Mouse (Mus musculus) frontal cortex, postnatal 10 days (tissue): ENCODE data around the gene Fam129c.

ENCODE experiments used
- DNase-seq, 2 experiments: peaks; one replicate each; pipeline ENCODE4 v3.0.0; 2022; ENCODE audit warnings: low spot score in 2 of 2, mixed read lengths in 1 of 2

The Fam129c gene

DNA sequence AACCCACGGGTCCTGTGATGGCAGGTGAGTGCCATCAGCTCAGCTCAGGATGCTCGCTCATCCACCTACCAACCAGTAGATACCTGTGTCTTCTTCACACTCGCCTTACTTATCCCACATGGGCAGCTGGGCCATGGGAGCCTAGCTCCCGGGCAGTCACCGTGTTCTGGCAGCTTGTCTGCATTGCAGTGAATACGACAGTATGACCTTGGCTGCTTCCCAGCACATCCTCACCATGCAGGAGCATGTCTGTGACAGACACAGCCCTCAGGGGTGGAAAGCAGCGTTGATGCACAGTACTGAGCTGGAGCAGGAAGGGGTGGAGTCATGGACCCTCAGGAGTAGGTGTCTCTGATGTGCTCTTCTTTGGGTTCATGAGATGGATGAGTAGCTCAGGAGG lies 23.0 kb upstream of the Fam129c start:
- DNase-seq, result no peak

DNA sequence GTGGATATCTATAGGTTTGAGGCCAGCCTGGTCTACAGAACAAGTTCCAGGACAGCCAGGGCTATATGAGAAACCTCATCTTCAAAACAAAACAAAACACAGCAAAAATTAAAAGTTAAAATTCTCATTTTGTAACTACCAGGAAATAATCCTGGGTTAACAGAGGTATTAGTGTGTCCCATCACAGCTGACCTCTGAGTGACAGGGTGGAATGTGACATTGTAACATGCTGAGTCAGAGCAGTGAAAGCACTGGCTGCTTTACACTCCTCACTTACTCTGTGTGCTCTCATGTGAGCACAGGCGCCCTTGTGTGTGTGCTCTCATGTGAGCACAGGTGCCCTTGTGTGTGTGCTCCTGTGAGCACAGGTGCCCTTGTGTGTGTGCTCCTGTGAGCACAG lies 22.4 kb upstream of the Fam129c start:
- DNase-seq, result no peak

GRCm38 (mm10) chr8:71577856-71578387 lies 19.5 kb upstream of the Fam129c start:
- no peak for DNase-seq

- no peak for DNase-seq
These were observed 18.4 kb upstream of the Fam129c start for GRCm38 (mm10) chr8:71579009-71579408.

DNA sequence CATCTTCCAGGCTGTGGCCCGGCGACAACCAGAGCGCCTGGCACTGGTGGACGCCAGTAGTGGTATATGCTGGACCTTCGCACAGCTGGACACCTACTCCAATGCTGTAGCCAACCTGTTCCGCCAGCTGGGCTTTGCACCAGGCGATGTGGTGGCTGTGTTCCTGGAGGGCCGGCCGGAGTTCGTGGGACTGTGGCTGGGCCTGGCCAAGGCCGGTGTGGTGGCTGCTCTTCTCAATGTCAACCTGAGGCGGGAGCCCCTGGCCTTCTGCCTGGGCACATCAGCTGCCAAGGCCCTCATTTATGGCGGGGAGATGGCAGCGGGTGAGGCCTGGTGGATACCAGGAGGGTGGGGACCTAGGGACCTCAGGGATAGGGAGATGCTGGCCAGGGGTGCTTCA lies 18.0 kb upstream of the Fam129c start:
- DNase-seq, result no peak

- no peak for DNase-seq
These were observed 17.2 kb upstream of the Fam129c start for GRCm38 (mm10) chr8:71580201-71580600.

DNA sequence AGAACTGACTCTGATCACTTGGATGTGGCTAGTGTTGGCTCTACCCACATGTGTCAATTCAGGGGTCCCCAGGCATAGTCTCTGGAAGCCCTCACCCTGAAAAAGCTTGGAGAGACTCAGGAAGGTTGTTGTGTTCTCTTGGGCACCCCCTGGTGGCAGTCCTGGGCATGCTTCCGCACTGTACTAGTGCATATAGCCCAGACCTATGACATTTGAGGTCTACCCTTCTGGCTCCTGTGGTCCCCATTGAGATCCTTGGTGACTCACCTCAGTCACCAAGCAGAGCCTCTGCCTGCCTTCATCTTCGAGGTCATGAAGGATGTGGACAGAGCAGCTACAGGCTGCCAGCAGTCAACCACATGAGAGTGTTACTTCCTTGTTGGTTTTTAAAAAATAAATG lies 10.6 kb upstream of the Fam129c start:
- DNase-seq, result no peak

DNA sequence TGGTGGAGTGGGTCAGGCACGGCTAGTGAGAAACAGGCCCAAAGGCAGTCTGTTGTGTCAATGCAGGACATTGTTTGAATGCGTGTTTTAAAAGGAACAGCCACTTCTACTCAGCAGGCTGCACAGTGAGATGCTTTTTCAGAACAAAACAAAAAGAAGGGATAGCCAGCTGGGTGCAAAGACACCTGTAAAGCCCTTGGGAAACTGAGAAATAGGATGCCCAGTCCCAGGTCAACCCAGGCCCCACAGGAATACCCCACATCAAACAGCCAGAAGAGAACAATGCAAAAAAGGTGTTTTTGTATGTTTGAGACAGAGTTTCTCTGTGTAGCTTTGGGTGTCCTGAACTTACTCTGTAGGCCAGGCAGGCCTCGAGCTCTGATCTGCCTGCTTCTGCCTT lies 8.7 kb upstream of the Fam129c start:
- DNase-seq, result no peak

DNA sequence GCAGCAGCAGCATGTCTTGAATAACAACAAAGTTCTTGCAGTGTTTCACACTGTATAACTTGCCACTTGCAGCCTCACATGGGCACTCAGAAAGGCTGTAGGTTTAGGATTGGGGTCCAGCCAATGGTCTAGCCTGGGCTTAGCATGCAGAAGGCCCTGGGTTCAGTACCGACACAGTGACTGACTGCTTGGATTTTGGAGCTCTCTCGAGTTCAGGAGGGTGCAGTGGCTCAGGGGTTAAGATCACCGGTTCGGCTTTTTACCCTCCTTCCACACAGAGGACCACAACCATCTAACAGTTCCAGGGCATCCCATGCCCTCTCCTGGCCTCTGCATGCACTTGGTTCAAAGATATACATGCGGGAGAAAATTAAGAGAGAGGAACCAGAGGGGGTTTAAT lies 6.4 kb upstream of the Fam129c start:
- no peak for DNase-seq

GRCm38 (mm10) chr8:71591471-71592373 lies 5.7 kb upstream of the Fam129c start, which contains the start of gene Pgls:
TSS of gene Pgls (plus strand) at chr8:71592176.
- DNase-seq, result peak; percentile 90 to 96

DNA sequence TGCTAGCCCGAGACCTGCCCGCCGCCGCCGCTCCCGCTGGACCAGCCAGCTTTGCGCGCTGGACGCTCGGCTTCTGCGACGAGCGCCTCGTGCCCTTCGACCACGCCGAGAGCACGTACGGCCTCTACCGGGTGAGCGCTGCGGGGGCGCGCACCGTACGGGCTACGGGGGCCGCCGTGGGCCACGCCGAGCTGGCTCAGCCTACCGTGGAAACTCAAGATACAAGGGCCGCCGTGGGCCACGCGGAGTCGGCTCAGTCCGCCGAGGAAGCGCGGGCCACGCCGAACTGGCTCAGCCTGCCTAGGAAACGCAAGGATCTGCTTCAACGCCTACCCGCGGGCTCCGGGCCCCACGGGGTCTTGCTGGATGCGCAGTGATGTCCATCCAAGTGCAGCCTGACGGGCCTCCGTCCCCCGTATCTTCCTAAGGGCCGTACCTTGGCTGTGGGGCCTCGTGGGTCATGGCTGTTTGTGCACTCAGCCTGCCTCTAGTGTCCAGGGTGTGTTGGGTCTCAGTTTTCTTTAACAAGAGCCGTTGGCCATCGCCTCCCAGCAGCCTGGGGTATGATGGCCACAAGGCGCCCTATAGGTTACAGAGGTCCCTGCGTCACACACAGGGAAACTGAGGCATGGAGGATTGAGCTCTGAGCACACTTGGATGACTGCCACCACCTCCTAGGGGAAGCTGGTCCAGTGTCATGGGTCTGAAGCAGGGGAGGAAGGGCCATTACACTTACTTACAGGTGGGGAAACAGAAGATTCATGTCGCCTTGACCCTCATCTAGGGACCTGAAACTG lies 4.9 kb upstream of the Fam129c start:
- DNase-seq, result peak; percentile 73 to 79

DNA sequence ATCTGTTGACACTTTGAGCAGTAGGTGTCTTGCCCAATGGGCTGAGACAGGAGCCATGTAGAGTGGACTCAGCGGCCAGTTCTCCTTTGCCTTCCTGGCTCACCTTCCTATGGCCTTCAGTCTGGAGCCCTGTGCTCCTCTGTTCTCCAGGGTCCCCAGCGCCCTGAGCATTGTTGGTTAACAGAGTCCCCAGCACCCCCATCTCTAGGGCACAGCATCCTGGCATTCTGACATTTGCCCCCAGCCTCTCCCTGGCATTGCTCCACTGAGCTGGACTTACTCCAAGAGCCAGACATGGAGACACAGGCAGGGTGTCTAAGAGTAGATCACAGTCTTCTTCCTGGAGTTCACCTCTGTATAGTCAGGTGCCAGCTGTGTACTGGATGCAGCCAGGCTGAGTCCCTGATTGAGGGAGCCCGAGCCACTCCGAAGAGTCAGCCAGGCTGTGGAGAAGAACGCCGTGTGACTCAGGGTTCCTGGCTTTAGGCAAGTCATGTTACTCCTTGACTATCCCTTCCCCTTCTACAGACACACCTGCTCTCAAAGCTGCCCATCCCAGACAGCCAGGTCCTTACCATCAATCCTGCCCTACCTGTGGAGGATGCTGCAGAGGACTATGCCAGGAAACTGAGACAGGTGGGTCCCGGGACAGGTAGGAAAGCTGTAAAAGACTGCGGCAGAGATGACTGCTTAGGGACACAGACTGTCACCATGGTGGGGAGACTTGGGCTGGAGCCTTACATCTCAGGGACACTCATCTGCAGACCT lies 3.7 kb upstream of the Fam129c start:
- DNase-seq, result no peak

DNA sequence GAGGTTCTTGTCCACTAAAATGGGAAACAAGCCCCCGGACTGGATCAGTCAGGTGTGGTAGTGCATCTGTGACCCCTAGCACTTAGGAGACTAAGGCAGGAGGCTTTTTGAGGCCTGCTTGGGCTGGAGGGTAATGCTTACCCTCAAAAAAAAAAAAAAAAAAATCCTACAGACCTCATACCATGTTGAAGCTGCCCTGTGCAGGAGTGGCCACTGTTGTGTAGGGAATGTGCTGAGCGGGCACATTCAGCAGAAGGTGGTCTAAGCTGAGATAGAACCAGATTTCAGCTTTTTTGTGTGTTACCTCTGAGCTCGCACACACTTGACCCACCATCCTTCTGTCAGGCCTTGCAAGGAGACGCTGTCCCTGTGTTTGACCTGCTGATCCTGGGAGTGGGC lies 3.1 kb upstream of the Fam129c start:
- DNase-seq, result no peak

DNA sequence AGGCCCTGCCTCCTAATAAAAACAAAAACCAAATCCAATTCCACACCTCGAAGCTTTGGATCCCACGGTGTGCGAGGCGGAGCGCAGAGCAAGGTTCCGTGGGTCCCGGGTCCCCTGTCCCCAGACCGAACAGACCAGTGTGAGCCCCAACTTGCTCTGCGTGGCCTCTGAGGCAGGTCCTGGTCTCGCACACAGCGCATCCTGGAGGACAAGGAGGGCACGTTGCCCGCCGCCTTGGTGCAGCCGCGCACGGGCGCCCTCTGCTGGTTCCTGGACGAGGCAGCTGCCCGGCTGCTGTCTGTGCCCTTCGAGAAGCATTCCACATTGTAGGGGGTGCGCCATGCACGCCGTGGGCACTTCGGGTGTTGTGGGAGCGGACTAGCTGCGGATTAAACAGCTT lies 1.6 kb upstream of the Fam129c start:
- peak; percentile 70 to 84 for DNase-seq

- no peak for DNase-seq
These were observed 1.1 kb upstream of the Fam129c start for GRCm38 (mm10) chr8:71596384-71596783.

DNA sequence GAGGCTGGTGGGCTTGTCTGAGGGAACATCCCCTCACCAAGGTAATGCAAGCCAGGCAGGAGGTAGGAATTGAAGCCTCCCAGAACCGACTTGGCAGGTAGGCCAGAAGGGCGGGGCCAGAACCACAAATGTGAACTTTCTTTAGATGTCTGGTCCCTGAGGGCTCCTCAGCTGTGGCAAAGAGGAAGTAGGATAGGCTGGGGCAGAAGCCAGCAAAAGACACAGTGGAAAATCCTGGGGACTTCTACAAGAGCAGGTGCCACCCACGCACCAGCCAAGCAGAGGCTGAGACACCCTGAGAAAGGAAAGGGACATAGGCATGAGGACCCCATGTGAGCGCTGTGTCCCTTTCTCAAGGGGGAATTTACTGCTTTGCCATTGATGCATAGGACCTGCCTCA lies 650 bp upstream of the Fam129c start:
- DNase-seq, result no peak

- DNase-seq, result no peak
These were observed 927 bp downstream of the Fam129c start for GRCm38 (mm10) chr8:71598375-71598774.

DNA sequence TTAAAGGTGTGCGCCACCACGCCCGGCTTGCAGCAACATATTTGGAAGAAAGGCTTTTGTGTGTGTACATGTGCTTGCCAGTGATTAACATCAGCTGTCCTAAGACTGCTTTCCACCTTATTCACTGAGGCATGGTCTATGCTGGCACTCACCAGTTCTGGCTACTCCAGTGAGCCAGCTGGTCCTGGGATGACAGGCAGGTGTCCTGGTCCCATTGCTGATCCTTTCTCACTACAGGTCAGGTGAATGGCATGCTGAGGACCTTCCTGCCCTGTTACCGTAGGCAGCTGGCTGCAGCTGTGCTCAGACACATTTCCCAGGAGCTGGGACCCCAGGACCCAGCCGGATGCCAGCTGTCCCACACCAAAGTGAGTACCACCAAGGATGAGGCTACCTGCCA lies 1.4 kb downstream of the Fam129c start:
- no peak for DNase-seq

DNA sequence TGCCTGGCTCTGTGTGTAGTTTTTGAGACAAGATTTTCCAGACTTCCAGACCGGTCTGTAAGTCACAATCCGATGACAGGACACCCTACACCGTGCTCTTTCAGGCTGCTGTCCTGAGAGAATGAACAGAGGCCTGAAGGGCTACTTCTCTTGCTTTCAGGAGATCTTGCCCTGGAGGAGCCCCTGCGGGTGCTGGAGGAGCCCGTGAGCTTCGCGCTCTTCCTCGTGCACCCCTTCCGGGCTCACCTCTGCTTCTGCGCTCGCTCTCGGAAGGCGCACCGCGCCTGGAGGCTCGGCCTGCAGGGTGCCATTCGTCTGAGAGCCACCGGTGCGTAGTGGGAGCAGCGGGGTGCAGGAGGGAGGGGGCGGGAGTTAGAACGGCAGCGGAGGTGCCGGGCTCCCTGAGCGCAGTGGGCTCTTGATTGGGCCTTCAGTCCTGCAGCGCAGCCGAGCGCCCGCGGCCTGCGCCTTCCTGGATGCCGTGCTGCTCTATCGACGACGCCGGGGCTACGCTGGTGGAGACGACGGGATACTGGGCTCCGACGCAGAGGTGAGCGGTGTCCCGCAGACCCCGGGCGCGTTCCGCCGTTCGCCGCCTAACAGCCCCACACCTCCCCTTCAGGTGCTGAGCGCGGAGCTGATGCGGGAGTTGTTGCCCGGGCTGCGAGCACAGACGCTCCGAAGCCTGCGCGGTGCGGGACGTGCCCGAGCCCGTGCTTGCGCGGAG lies 4.7 kb downstream of the Fam129c start:
- DNase-seq, result no peak

DNA sequence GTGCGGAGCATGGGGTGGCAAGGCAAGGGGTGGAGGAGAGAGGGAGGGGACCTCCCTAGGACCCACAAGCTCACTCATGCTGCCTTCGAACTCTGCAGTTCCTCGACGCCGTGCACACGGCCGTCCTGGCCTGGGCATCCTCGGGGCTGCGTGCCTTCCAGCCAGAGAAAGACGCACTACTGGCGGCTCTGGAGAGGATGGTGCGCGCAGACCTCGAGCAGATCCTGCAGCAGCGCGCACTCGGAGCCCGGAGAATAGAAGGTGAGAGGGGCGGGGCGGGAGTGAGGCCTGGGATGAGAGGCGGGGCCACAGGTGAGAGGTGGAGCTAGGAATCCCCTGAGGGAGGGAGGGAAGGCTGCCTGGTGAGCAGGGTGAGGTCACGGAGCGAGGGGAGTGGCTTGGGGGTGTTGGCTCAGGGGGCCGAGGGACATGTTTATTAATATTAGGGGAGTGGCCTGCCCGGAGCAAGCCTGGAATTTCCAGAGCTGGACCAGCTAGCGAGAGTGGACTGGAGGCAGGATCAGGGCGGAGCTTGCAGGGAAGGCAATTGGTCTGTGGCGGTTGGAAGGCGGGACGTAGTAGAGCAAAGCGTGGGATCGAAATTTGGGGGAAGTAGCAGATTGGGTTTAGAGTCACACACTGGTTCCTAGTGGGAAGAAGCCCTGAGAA lies 5.4 kb downstream of the Fam129c start:
- DNase-seq, result no peak

GRCm38 (mm10) chr8:71604021-71604420 lies 6.6 kb downstream of the Fam129c start:
- no peak for DNase-seq
